Mouse (Mus musculus) megakaryocyte, embryonic 14.5 days (primary cell): ENCODE data around the gene Mnd1.

Experiments used
- FLI1 ChIP-seq: IDR thresholded peaks from 2 replicates; pipeline ENCODE4 v1.6.1; 2012; ENCODE audit warnings: low read length, inconsistent platforms, mixed read lengths
- GATA1 ChIP-seq: IDR thresholded peaks from 3 replicates; pipeline ENCODE4 v1.6.1; 2012; ENCODE audit warnings: mixed read lengths, low read length, inconsistent platforms, borderline replicate concordance

DNA sequence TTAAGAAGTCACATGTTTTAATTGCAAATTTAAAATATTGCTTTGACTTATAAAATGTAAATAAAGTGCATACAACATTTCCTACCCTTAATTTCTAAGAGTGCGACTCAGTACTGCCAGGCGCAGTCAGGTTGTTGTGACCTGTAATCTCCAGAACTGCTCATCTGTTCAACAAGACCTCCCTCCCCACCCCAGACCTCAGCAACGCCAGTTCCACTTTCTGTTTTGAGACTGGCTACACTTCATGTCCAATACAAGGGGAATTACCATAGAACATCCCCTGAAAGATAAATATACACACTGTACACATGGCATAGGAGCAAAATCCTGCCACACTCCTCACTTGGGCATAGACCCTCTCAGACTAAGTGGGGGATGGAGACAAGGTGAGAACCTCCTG, 28.9 kb downstream of the Mnd1 start:
- TF ChIP-seq GATA1 = no peak
- TF ChIP-seq FLI1 = no peak
